Mouse (Mus musculus): Measurements from ENCODE around the gene Kif14.

Gene Kif14

DNA sequence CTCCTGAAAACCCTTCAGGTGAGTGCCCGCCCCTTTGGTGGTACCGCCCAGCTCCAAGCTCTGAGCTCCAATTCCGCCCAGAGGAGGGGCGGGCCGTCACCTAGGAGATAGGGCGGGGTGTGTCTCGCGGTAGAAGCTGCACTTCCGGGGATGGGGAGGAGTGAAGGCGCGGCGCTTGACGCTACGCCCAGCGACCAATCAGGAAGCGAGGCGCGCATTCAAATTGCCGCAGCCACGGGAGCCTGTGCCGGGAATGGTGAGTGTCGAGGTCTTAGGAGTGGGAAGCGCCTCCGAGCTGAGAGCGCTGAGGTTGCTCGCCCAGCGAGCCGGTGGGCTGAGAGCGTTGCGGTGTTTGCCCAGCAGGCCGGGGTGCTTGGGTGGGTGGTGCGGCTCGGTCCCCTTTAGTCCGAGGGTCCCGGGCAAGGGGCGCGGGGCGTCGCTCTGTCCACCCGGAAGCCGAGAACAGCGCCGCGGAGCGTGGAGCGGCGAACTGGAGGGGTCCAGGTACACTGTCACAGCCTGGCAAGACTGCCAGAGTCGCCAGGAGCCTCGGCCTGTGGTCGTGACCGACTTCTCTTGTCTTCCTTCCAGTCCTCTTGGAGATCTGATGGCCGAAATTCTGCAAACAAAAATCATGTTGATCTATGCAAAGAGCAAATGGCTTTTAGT, at the start of gene Kif14:
Kif14 (plus strand) TSS at position 201 of the 669 bp plus-strand sequence.
- peak; percentile 97 for DNase-seq

- no peak for DNase-seq
These were observed 47.8 kb upstream of the Kif14 start for GRCm38 (mm10) chr1:136418393-136418792.

DNA sequence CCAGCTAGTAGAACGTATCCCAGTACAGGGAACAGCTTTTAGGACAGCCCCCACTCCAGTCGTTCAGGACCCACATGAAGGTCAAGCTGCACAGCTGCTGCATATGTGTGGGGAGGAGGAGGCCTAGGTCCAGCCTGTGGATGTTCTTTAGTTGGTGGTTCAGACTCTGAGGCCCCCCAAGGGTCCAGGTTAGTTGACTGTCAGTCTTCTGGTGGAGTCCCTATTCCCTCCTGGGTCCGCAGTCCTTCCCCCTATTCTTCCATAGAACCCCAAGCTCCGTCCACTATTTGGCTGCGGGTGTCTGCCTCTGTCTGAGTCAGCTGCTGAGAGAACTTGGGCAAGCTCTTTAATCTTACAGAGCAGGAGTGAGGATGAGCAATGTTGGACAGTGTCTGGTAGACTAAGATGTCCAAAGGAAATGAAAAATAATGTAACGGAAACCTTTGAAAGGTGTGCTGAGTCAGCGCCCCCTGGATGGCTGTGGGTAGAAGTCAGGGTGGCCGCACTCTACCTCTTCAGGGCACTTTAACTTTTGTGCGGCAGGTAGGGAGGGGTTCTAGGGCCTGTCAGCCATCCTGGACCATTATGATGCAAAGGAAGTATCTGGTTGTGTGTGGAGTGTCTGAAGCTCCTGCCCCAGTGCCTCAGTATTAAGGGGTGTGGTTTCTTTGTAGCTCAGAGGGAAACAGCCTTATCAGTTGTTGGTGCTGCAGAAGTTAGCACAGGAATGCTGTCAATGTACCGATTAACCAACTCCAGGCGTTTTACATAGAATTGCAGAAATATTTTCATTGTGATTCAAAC, 38.8 kb upstream of the Kif14 start:
- DNase-seq, result no peak

DNA sequence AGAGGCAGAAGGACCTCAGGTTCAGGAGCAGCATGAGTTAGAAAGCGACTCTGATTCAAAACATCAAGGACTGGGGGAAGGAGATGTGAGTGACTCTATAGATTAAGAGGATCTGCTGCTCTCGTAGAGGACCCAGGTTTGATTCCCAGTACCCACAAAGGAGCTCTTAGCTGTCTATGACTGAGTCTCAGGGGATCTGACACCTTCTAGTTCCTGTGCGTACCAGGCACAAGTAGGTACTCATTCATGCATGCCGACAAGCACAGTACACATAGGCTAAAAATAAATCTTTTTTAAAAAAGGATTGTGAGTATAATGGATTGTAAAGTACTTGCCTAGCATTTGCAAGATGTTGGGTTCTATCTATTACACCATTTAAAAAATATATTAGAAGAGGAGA, 37.2 kb upstream of the Kif14 start:
- DNase-seq, result no peak

DNA sequence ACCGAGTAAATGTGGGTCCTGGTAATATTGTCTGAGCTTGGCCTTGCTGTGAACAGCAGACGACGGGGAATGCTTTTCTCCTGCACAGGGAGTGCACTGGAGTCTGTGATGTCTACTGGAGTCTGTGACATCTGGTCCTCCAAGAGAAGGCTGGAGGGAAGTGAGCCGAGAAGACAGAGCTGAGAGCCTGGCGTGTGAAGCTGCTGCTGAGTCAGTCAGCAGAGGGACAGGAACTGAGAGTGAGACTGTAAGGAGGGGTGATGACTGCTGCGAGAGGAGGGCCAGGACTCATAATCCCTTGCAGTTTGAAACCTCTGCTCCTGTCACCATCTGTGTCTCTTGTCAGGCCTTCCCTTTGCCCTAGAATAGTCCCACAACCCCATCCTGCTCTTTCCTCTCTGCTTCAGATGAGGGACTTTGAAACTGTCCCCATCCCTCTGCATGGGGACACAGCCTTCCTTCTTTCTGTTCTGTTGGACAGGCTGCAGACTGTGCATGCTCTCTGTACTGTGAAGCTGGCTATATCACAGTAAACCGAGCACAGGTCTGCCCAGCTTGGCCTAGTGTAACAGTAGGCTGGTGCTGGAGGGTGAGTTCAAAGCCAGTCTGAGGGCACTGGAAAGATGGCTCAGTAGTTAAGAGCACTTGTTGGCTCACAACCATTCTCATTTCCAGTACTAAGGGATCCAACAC, 35.9 kb upstream of the Kif14 start:
- no peak for DNase-seq

- no peak for DNase-seq
These were observed 25.4 kb upstream of the Kif14 start for GRCm38 (mm10) chr1:136440741-136441140.

DNA sequence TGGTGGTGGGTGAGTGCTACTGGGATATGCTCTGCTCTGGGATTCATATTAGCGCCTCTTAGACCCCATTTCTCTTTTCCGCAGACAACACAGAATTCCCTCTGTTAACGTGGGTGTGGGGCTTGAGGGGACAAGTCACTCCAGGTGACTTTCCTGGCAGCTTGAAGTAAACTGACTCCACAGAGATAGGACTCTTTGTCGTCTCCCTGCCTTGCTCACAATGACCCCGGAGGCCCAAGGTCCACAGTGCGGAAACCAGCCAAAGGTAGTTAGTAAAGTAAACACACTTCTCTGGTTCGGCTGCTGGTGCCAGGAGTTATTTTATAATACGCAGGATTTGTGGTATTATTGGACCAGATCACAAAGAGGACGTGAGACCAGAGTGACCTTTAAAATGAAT, 23.3 kb upstream of the Kif14 start:
- DNase-seq, result no peak

GRCm38 (mm10) chr1:136444555-136445255, 21.4 kb upstream of the Kif14 start:
- DNase-seq, result no peak

GRCm38 (mm10) chr1:136446933-136447332, 19.2 kb upstream of the Kif14 start:
- DNase-seq, result no peak

DNA sequence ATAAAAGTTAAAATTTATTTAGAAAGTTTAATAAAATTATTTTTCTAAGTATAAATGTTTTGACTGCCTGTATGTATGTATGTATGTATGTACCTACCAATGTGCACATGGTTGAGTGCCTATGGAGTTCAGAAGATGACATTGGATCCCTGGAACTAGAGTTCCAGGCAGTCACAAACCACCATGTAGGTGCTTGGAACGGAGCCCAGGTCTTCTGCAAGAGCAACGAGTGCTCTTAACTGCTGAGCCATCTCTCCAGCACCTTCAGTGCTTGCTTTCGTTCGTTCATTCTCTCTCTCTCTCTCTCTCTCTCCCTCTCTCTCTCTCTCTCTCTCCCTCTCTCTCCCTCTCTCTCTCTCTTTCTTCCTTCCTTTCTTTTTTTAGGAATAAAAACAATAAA, 18.8 kb upstream of the Kif14 start:
- no peak for DNase-seq

GRCm38 (mm10) chr1:136449541-136449940, 16.6 kb upstream of the Kif14 start:
- no peak for DNase-seq

DNA sequence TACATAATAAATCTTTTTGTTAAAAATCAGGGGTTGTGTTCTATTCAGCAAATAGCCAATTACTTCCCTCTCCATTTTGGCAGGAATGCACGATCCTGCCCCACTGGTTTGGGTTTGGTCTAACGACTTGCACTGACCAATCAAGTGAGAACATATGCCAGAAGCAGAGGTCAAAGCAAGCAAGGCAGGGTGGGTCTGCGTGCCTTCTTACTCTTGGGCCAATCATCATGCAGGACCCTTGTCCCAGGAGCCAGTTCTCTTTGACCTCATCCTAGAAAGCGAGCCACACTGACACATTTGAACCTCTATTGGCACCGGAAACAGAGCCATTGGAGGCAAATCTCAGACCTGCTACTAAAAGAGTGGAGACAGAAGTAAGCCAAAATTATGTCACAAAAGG, 15.9 kb upstream of the Kif14 start:
- DNase-seq, result no peak

DNA sequence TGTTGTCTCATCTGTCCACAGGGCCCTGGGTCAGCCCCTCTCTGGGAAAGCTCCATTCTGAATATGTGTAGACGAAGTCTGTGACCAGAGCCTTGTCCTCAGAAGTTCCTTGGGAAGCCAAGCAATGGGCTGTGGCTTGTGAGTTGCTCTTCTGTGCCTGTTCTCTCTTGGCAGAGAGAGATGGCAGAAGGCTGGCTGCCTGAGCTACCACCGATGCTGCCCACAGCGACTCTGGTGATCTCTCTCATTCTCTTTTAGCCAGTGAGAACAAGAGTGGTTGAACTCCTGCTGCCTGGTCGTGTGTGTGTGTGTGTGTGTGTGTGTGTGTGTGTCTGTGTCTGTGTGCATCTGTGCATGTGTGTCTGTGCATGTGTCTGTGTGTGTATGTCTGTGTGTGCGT, 13.7 kb upstream of the Kif14 start:
- no peak for DNase-seq

- DNase-seq, result no peak
These were observed 10.2 kb upstream of the Kif14 start for GRCm38 (mm10) chr1:136455756-136456585.

GRCm38 (mm10) chr1:136456741-136457140, 9.4 kb upstream of the Kif14 start:
- DNase-seq, result no peak

DNA sequence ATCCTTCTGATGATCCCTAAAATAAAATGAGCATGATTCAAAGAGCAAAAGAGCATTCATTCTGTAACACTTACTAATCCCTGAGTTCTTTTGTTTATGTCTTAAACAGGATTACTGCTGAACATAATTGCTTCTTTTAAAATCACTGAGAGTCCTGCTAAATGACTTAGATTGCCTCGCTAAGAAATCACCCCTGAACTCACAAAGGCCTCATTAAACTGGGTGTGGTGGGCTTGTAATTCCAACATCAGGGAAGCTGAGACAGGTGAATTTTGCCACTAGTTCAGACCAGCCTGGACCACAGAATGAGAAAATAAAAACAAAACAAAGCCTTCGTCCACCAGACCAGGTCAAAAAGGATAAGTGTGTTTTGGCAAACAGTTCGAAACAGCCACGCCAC, 8.7 kb upstream of the Kif14 start:
- DNase-seq, result no peak

DNA sequence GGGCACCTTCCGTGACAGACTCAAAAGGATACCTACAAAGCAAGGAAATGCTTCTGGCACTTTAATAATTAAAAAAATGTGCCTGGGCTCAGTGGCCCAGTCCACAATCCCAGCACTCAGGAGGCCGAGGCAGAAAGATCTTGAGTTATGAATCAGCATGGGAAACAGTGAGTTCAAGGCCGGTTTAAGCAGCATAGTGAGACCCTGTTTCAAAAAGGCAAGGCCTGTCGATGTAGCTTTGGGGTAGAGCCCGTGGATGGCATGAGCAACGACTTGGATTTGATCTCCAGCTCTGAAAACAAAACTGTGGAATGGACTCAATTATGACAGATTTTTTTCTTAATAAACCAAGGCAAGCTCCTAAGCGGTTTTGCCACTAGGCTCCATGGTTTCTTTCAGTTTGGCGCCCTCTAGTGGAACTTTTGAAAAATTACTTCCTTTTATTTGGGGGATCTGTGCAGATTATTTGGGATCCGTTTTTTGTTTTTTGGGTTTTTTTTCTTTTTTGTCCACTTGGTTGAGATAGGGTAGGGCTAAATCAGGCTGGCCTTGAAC, 7.4 kb upstream of the Kif14 start:
- DNase-seq, result no peak

- DNase-seq, result no peak
These were observed 3.7 kb upstream of the Kif14 start for GRCm38 (mm10) chr1:136462443-136462842.

GRCm38 (mm10) chr1:136465168-136465567, 975 bp upstream of the Kif14 start:
- no peak for DNase-seq

DNA sequence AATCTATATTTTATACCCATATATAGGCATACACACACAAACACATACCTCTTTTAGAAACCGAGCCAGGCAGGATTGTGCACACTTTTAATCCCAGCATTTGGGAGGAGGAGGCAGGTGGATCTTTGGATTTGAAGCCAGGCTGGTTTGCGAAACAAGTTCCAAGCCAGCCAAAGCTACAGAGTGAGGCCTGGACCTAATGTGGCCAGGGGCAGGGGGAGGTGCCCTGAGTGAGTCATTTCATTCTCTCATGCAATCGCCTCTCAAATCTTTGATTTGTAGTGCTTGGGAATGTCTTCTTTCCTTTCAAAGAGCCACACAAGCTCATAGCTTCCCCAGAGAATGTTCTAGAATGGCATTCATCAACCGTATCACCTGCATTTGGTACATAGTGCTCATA, 3.3 kb downstream of the Kif14 start:
- DNase-seq, result no peak

DNA sequence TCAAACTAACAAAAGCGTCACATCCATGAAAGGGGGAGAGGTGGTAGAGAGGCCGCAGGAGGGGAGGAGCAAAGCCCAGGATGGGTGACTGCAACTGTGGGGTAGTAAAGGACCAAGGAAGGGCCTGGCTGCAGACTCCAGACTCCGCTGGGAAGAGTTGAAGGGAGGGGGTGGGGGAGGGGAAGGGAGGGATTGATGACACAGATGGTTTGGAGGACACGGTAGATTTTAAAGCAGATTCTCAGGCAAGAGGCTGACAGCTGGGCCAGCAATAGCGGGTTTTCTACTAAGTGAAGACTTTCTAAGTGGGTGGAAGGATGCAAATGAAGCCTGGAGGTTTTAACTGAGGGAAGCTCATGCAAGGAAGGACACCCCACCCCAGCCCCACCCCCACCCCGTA, 4.3 kb downstream of the Kif14 start:
- no peak for DNase-seq

DNA sequence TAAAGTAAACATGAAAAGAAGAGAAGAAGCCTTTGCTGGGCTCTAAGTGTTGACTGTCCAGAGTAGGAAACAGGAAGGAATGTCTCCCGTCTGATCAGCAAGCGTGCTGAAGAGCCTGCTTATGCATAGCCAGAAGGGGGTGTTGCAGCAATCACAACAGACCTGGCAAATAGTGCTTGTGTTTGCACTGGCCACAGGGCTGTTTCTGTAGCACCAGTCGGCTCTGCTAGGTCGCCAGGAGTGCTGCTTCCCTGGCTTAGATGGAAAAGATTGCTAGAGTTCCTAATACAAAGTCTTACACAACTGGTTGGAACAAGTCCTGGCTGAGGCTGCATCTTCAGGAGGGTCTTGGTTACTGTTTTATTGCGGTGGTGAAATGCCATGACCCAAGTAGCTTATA, 25.5 kb downstream of the Kif14 start:
- DNase-seq, result no peak

Data from kidney, adult 8-10 months (tissue).